Mouse (Mus musculus) mature B cell (primary cell): ENCODE measurements around the gene Ano4.

ENCODE experiments used
- in situ Hi-C: fragments of 300-500 bp; cut with MboI; formaldehyde crosslinking; loops from 2 replicates; pipeline ENCODE4 v1.14.3; 2019

Gene Ano4

GRCm38 (mm10) chr10:88949649-88950296 lies 394.8 kb downstream of the Ano4 start:
- in situ Hi-C loops, result no loop called here
